Mouse (Mus musculus): ENCODE measurements around the gene Mthfsd. TPM values are rescaled to one million over a fixed set of nuclear protein-coding genes. Genes with fewer than 3 reads are reported as not detected.

Gene Mthfsd
- total and polyA plus RNA-seq, 3 experiments = 46.1 to 62.6 TPM; not detected in 1

DNA sequence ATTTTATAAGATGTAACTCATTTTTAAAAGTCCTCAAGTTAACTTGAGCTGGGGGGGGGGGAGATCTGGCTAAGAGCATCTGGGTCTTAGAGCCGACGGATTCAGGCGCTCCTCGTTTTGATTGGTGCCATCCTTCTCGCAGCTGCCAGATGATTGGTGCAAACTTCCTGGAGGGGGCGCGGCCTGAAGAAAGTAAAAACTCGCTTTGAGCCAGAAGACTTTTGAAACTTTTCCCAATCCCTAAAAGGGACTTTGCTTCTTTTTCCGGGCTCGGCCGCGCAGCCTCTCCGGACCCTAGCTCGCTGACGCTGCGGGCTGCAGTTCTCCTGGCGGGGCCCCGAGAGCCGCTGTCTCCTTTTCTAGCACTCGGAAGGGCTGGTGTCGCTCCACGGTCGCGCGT is 7.8 kb upstream of the Mthfsd start, which contains the start of gene Foxc2:
TSS of gene Foxc2 (plus strand) at position 224 of the 400 bp plus-strand sequence.
- peaks cover 0 to 8% of the 10 kb centered on the region in 2 experiments; a peak in 3 of 4 replicates for H3K36me3 ChIP-seq (ENCODE audit: control insufficient read depth in 1 of 2, insufficient read depth in 2 of 2, low read length in 2 of 2)
- peaks cover 3 to 12% of the 10 kb centered on the region in 2 experiments; a peak in 3 of 4 replicates for H3K4me1 ChIP-seq (ENCODE audit: control insufficient read depth in 1 of 2, insufficient read depth in 2 of 2, low read length in 2 of 2)
- H3K27me3 ChIP-seq (ENCODE audit: control insufficient read depth in 1 of 2, insufficient read depth in 2 of 2, low read length in 2 of 2) = no peaks in the 10 kb centered on the region
- H3K4me3 ChIP-seq (ENCODE audit: control insufficient read depth in 1 of 2, insufficient read depth in 1 of 2, low read depth in 2 of 2, low read length in 2 of 2) = peak within 1 kb of the TSS; percentile 61 to 63
- peak within 1 kb of the TSS; percentile 64 for H3K9ac ChIP-seq (ENCODE audit: control insufficient read depth, low read depth, low read length, poor library complexity, severe bottlenecking)
- DNase-seq (ENCODE audit: low read depth, low spot score) = peak; percentile 92
- no peak for TF ChIP-seq GATA1 (IDR thresholded peaks at IDR 0.05; ENCODE audit: low read depth, low read length)
- peak; percentile 86 for TF ChIP-seq SIN3A (IDR thresholded peaks at IDR 0.05; ENCODE audit: low read length)
- peak; percentile 62; the same call in 1 of the 2 replicates for TF ChIP-seq ZMIZ1 (IDR thresholded peaks at IDR 0.05; ENCODE audit: low read depth, low read length)
- no peak for TF ChIP-seq ETS1 (IDR thresholded peaks at IDR 0.05; ENCODE audit: low read depth, low read length)
- peak; percentile 64; the same call in 1 of the 2 replicates for TF ChIP-seq MAZ (IDR thresholded peaks at IDR 0.05; ENCODE audit: low read depth, low read length)
- TF ChIP-seq ELF1 (IDR thresholded peaks at IDR 0.05; ENCODE audit: low read depth, low read length) = 0 out of 2 replicates have a peak, but pooled peaks have one; percentile 31
- TF ChIP-seq NELFE (IDR thresholded peaks at IDR 0.05; ENCODE audit: low read depth, low read length) = peak; percentile 73
- no peak for TF ChIP-seq MAX (IDR thresholded peaks at IDR 0.05; ENCODE audit: low read length)
- TF ChIP-seq RAD21 (IDR thresholded peaks at IDR 0.05; ENCODE audit: low read depth, low read length) = no peak
- TF ChIP-seq HCFC1 (IDR thresholded peaks at IDR 0.05; ENCODE audit: low read depth, low read length) = peak; percentile 63; the same call in 1 of the 2 replicates
- TF ChIP-seq CHD2 (IDR thresholded peaks at IDR 0.05; ENCODE audit: low read length) = no peak
- no peak for TF ChIP-seq NRF1 (IDR thresholded peaks at IDR 0.05; ENCODE audit: insufficient read depth, low read depth, low read length, poor library complexity, severe bottlenecking)
- peak in 1 of 2 experiments; percentile 89; a peak in 2 of 4 replicates for TF ChIP-seq POLR2A (IDR thresholded peaks at IDR 0.05; ENCODE audit: control insufficient read depth in 1 of 2, insufficient read depth in 1 of 2, low read depth in 1 of 2, low read length in 2 of 2, poor library complexity in 1 of 2)
- TF ChIP-seq POLR2AphosphoS2 (IDR thresholded peaks at IDR 0.05; ENCODE audit: low read length) = peak; percentile 58; the same call in 1 of the 2 replicates
- no peak for TF ChIP-seq ZC3H11A (IDR thresholded peaks at IDR 0.05; ENCODE audit: low read depth, low read length)
- no peak for TF ChIP-seq ZKSCAN1 (IDR thresholded peaks at IDR 0.05; ENCODE audit: low read depth, low read length)
- no peak for TF ChIP-seq MYB (IDR thresholded peaks at IDR 0.05; ENCODE audit: low read depth, low read length)
- TF ChIP-seq TCF12 (IDR thresholded peaks at IDR 0.05; ENCODE audit: low read depth, low read length) = no peak; the same call in 1 of the 2 replicates
- TF ChIP-seq TBP (IDR thresholded peaks at IDR 0.05; ENCODE audit: low read depth, low read length) = peak; percentile 91
- TF ChIP-seq KAT2A (conservative IDR thresholded peaks at IDR 0.05; ENCODE audit: low read depth, low read length) = no peak
- no peak for TF ChIP-seq USF2 (IDR thresholded peaks at IDR 0.05; ENCODE audit: borderline replicate concordance in 1 of 2, insufficient read depth in 1 of 2, low read depth in 1 of 2, low read length in 2 of 2)
- TF ChIP-seq USF1 (IDR thresholded peaks at IDR 0.05; ENCODE audit: low read depth, low read length) = no peak
- no peak for TF ChIP-seq TAL1 (IDR thresholded peaks at IDR 0.05; ENCODE audit: low read length)
- no peaks in the 10 kb centered on the region for H3K9me3 ChIP-seq (replicated peaks; ENCODE audit: insufficient read depth, low read length)
- H3K27ac ChIP-seq (ENCODE audit: control insufficient read depth, low read depth, low read length) = peak within 1 kb of the TSS; percentile 54
- H3K79me2 ChIP-seq (ENCODE audit: control insufficient read depth, insufficient read depth, low read length, poor library complexity) = peaks cover 46% of the 10 kb centered on the region

Data from MEL (cell line).